Mouse (Mus musculus): ENCODE measurements at regions not wholly inside any gene's neighbourhood (a gene's known extent, or its start where the extent isn't known, plus 50 kb on each side); places are given as distances from the start of the nearest gene placed in this dataset.

GRCm38 (mm10) chr6:93393551-93393950 is 450.3 kb upstream of the Adamts9 start:
- DNase-seq (ENCODE audit: low read depth, low spot score), result no peak

- no peak for DNase-seq (ENCODE audit: low read depth, low spot score)
Measured at GRCm38 (mm10) chr6:93392402-93392801, 449.1 kb upstream of the Adamts9 start.

DNA sequence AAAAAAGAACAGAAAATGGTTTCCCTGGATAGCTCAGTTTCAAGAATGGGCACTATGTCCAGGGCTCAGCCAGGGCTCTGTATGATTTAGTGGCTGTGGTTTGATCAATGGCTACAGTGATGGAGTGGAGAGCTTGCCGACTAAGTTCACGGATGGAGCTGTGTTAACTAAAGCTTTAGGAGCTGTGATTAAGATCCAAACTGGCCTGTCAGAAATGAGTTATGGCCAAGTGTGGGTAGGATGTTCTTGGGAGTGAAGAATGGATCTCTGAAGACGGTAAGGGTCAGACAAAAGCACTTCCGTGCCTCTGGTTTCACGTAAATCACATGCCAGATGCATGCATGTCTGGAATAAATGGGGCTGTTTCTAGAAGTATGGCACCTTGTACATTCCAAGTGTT is 447.9 kb upstream of the Adamts9 start:
- peak; percentile 46 for DNase-seq (ENCODE audit: low read depth, low spot score)

DNA sequence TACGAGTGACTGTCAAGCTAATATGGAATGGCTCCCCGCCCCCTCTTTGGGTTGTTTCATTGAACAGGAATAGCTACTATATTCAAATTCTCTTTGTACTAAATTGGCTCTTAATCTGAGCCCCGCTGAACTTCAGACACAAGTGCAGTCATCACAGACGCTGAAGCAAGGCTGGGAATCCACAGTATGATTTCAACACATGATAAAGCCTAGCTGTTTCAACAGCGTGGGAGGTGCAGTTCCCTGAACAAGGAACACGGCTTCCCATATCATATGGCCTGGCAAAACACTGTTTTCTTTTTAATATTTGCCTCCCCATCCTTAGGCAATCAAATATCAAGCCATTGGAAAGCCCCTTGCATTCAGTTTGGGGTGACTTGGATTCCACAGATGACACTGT is 428.0 kb upstream of the Adamts9 start:
- no peak for DNase-seq (ENCODE audit: low read depth, low spot score)

DNA sequence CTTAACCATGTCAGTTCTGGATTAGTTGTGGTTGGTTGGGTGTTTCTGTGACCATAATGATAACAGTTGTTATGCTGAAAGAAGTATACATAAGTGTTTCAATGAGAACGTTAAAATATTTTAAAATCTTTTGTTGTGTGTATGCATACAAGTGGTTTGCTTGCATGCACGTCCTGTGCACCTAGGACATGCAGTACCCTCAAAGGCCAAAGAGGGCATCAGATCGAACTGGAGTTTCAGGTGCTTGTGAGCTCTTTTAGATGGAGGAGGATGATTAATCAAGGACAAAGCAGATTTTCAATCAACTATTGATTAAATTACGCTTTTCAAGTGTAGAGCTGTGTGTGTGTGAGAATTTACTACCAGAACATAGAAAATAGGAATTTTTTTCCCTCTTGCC is 420.6 kb upstream of the Adamts9 start:
- no peak for DNase-seq (ENCODE audit: low read depth, low spot score)

- DNase-seq (ENCODE audit: low read depth, low spot score), result no peak
Measured at GRCm38 (mm10) chr6:93353353-93354125, 410.2 kb upstream of the Adamts9 start.

DNA sequence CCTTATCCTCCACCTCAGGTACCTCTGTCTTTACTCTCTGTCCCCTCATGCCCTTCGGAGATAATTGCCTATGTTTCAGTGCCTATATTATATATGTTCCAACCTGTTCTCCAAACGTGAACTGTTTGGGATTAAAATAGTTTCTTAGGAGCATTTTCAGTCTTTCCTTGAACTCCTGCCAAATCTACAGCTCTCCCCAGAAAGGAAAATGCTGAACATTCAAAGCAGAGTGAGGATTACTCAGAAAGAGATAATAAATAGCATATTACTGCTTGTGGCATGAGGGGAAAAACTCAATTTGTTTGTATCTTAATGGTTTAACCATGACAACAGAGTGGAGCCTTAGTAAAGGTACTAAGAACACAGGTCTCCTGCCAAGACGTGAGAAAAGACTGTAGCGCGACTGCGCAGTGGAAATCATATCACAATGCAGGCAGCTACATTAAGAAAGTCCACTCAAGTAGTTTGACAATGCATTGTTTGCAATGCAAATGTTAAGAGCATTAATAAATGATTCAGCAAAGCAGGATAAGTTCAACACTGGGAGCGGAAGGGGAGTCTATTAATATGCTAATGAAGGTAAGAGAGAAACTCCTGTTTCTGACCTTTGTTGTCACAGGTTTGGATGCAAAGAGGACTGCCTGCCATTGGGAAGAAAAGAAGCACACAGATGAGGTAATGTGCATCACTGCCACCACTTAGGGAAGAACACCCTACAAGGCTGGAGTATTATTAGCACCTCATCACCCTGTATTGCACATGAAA is 406.8 kb upstream of the Adamts9 start:
- no peak for DNase-seq (ENCODE audit: low read depth, low spot score)

DNA sequence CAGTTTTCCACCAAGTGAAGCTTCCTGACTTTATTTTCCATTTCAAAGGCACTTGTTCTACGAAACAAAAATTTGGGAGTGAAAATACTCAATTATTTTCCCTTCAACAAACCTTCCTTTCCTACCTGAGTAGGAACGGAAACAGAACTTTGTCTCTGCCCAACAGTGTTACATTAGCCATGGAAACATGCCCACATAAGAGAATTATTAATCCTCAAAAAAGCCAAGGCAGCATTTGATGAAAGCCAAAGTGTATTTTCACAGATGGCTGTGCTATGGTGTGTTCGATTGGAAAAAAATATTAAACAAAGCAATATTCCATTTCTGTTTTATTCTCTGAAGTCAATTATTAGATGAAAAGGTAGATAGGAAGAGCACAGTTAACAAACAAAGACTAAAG is 404.8 kb upstream of the Adamts9 start:
- DNase-seq (ENCODE audit: low read depth, low spot score), result no peak

DNA sequence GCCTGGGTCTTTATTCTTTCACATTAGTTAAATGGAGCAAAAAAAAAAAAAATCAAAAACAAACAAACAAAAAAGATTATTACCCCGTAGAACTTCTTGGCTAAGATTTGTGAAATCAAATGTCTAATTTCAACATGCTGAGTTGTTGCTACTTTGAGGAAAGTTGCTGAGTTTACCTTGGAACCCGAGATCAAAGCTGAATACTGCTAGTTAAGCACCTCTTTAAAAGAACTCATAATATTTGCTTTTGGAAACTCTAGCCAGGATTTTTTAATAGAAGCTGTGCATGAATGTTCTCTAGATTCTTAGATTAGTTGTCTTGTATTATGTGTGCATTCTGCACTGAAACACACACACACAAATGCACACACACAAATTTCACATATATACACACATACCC is 385.4 kb upstream of the Adamts9 start:
- no peak for DNase-seq (ENCODE audit: low read depth, low spot score)

GRCm38 (mm10) chr6:93327930-93328329 is 384.6 kb upstream of the Adamts9 start:
- no peak for DNase-seq (ENCODE audit: low read depth, low spot score)

DNA sequence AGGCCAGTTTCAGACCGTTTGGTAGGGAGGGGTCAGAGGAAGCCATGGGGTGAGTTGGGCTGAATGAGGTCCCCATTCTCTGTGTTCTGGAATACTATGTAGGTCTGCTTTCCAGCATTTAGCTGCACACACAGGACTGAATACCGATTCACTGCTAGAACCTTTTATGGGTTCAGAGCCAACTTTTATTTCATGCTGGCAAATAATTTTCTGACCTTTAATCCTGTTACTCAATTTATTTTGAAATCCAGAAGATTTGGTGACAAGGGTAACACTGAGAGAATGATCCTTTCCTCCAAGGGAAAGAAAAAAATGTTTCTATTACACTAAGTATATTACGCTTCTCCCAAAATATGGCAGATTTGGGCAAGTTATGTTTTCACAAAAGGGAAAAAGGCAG is 380.6 kb upstream of the Adamts9 start:
- DNase-seq (ENCODE audit: low read depth, low spot score), result no peak

DNA sequence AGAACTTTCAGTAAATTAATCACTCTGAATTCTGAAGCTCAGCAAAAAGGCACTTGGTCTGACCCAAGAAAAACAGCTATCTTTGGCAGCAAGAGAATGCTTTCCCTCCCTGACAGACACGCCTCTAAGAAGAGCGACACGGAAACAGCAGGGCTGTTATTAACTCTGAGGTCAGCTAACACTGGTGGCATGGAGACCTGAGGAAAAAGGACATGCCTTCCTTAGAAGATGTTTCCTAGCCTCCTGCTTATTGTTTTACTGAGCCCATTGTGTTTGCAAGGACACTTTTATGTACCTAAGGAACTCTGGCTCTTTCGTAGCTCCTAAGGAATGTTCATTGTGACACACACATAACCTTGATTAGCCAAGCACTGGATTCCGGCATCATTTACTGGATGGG is 371.3 kb upstream of the Adamts9 start:
- DNase-seq (ENCODE audit: low read depth, low spot score), result no peak

DNA sequence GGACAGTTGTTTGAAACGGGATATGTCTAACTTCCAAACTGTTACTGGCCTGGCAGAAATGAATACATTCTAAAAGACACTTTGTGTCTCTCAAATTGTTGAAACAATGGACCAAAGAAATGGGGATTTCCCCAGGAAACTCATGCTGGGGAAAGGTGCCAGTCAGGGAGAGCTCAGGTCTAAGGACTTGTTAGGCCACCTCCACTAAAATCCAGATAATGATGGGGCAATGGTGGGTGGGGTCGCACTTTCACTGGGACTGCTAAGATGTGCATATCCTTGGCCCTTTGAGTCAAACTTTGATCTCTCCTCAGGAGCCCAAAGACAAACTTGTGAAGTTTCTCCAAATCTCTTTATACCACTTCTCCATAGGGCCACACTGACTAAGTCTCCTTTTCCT is 361.9 kb upstream of the Adamts9 start:
- no peak for DNase-seq (ENCODE audit: low read depth, low spot score)

- no peak for DNase-seq (ENCODE audit: low read depth, low spot score)
Measured at GRCm38 (mm10) chr6:93297975-93298374, 354.7 kb upstream of the Adamts9 start.

GRCm38 (mm10) chr6:93291711-93292110 is 348.4 kb upstream of the Adamts9 start:
- DNase-seq (ENCODE audit: low read depth, low spot score), result no peak

DNA sequence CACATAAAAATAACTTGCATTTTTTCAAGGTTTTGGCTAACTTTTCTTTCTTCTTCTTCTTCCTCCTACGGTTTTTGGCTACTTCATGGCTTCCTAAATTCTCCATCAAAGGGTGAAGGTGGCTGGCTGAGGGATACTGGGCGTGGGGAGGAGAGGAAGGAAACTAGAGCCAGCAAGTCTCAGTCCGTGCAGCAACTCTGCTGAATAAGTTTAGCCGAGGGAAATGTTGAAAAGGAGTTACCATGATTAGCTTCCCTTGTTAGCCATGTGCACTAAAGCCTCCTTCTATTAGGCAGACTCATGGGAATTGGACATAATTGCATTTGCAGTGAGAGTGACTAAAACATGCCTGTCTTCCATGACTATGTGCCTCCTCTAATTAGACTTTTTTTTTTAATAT is 345.1 kb upstream of the Adamts9 start:
- DNase-seq (ENCODE audit: low read depth, low spot score), result no peak

GRCm38 (mm10) chr6:93285796-93286195 is 342.5 kb upstream of the Adamts9 start:
- no peak for DNase-seq (ENCODE audit: low read depth, low spot score)

DNA sequence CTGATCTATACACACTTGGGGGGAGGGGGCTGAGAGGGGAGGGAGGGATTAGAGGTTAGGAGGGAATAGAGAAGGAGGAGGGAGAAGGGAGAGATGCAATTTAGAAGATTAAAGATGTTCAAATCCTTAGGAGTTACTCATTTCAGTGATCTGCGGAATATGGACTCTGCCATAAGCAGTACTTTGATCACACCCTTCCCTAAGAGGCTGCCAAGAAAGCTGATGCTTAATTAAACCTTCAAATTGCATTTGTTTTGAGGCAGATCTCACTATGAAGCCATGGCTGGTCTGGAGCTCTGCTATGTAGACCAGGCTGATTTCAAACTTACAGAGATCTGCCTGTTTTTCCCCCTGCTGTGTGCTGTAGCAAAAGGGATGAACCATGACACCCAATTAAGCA is 338.2 kb upstream of the Adamts9 start:
- DNase-seq (ENCODE audit: low read depth, low spot score), result no peak

- no peak for DNase-seq (ENCODE audit: low read depth, low spot score)
Measured at GRCm38 (mm10) chr6:93273917-93274513, 330.7 kb upstream of the Adamts9 start.

DNA sequence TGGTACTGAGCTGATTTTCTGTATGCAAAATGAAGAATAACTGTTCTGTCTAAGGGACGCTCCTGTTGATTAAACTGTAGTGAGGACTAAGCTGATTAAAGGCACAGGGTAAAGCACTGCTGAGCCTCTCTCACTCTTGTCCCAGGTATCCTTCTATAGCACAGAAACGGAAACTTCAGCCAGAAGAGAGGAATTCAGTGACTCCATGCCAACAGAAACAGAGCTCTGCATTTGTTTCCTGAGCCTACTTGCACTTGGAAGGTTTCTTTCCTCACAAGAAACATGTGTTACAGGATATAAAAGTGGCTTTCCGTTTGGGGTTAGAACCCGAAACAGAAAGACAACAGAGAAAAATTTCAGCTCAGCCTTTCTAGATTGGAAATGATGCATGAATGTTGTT is 328.9 kb upstream of the Adamts9 start:
- no peak for DNase-seq (ENCODE audit: low read depth, low spot score)

DNA sequence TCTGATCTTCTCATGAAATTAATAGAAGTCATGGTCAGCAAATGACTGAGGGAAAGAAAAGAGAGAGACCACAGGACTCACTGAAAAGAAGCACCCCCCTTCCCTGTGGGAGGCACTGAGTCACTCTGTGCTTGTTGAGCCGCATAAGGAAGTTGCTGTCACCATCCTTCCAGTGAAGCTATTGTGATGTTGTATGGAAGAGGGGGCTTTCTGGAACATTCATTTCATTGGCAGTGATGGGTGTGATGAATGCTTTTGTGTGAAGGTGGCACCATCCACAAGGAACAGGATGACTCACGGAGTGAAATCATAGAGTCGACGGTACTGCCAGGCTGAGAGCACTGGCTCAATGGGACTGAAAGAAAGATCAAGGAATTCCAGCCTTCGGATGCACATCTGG is 323.5 kb upstream of the Adamts9 start:
- DNase-seq (ENCODE audit: low read depth, low spot score), result no peak

GRCm38 (mm10) chr6:93265164-93265563 is 321.9 kb upstream of the Adamts9 start:
- DNase-seq (ENCODE audit: low read depth, low spot score), result no peak

GRCm38 (mm10) chr6:93260827-93261226 is 317.5 kb upstream of the Adamts9 start:
- no peak for DNase-seq (ENCODE audit: low read depth, low spot score)

Measured in embryo, embryonic 11.5 days (tissue).